Mouse (Mus musculus): ENCODE data around the gene Cmtr1. TPM values are rescaled to one million over a fixed set of nuclear protein-coding genes. Genes with fewer than 3 reads are reported as not detected.

Gene Cmtr1
- polyA plus RNA-seq, 1 experiment from 2014 or later: 48.7 TPM

- WGBS: 90% methylated on average over 6 of the region's 6 CpGs
- TF ChIP-seq EP300 (optimal IDR thresholded peaks at IDR 0.05) (no peak), CTCF (IDR thresholded peaks at IDR 0.05; ENCODE audit: low read depth) (no peak)
- Histone ChIP-seq H3K27me3 (ENCODE audit: control insufficient read depth, insufficient read depth, low read length) (no peaks in the 10 kb centered on the region), H3K4me2 (replicated peaks; ENCODE audit: low read depth) (no peak overlapping the region), H3K36me3 (ENCODE audit: control insufficient read depth, insufficient read depth, low read length) (peaks cover 57% of the 10 kb centered on the region), H3K27ac (replicated peaks) (no peak overlapping the region), H3K4me3 (ENCODE audit: low read depth, low read length) (no peak overlapping the region), H3K9ac (ENCODE audit: low read length) (no peak overlapping the region), H3K4me1 (replicated peaks; ENCODE audit: control insufficient read depth, insufficient read depth) (no peaks in the 10 kb centered on the region), H3K9me3 (ENCODE audit: control insufficient read depth, low read length) (no peaks in the 10 kb centered on the region)
- no peak for ATAC-seq (ENCODE audit: low FRiP score, low TSS enrichment)
- DNase-seq (ENCODE audit: low spot score): no peak
These were observed 38.0 kb downstream of the Cmtr1 start for GRCm38 (mm10) chr17:29698421-29698820.

GRCm38 (mm10) chr17:29700573-29700972 is 40.2 kb downstream of the Cmtr1 start:
- 95% methylated on average over 7 of the region's 7 CpGs for WGBS
- ATAC-seq (ENCODE audit: low FRiP score, low TSS enrichment) (no peak), DNase-seq (ENCODE audit: low spot score) (no peak)
- Histone ChIP-seq H3K9me3 (ENCODE audit: control insufficient read depth, low read length) (no peaks in the 10 kb centered on the region), H3K9ac (ENCODE audit: low read length) (no peak overlapping the region), H3K36me3 (ENCODE audit: control insufficient read depth, insufficient read depth, low read length) (peaks cover 41% of the 10 kb centered on the region), H3K4me1 (replicated peaks; ENCODE audit: control insufficient read depth, insufficient read depth) (no peaks in the 10 kb centered on the region), H3K27ac (replicated peaks) (no peak overlapping the region), H3K4me3 (ENCODE audit: low read depth, low read length) (no peak overlapping the region), H3K4me2 (replicated peaks; ENCODE audit: low read depth) (no peak overlapping the region), H3K27me3 (ENCODE audit: control insufficient read depth, insufficient read depth, low read length) (no peaks in the 10 kb centered on the region)
- TF ChIP-seq CTCF (IDR thresholded peaks at IDR 0.05; ENCODE audit: low read depth) (no peak), EP300 (optimal IDR thresholded peaks at IDR 0.05) (no peak)

GRCm38 (mm10) chr17:29702938-29703710 is 42.7 kb downstream of the Cmtr1 start:
- Histone ChIP-seq H3K4me1 (replicated peaks; ENCODE audit: control insufficient read depth, insufficient read depth) (no peaks in the 10 kb centered on the region), H3K27ac (replicated peaks) (no peak overlapping the region), H3K4me3 (ENCODE audit: low read depth, low read length) (no peak overlapping the region), H3K36me3 (ENCODE audit: control insufficient read depth, insufficient read depth, low read length) (peaks cover 30% of the 10 kb centered on the region), H3K9ac (ENCODE audit: low read length) (no peak overlapping the region), H3K27me3 (ENCODE audit: control insufficient read depth, insufficient read depth, low read length) (no peaks in the 10 kb centered on the region), H3K4me2 (replicated peaks; ENCODE audit: low read depth) (no peak overlapping the region), H3K9me3 (ENCODE audit: control insufficient read depth, low read length) (no peaks in the 10 kb centered on the region)
- TF ChIP-seq EP300 (optimal IDR thresholded peaks at IDR 0.05) (no peak), CTCF (IDR thresholded peaks at IDR 0.05; ENCODE audit: low read depth) (no peak)
- no peak for ATAC-seq (ENCODE audit: low FRiP score, low TSS enrichment)
- no peak for DNase-seq (ENCODE audit: low spot score)
- 82% methylated on average over 4 of the region's 4 CpGs for WGBS

- H3K9me3 ChIP-seq (ENCODE audit: control insufficient read depth, low read length): no peaks in the 10 kb centered on the region
- peaks cover 16% of the 10 kb centered on the region for H3K36me3 ChIP-seq (ENCODE audit: control insufficient read depth, insufficient read depth, low read length)
- H3K4me2 ChIP-seq (replicated peaks; ENCODE audit: low read depth): no peak overlapping the region
- no peak overlapping the region for H3K4me3 ChIP-seq (ENCODE audit: low read depth, low read length)
- 34% methylated on average over 3 of the region's 3 CpGs for WGBS
- no peak overlapping the region for H3K9ac ChIP-seq (ENCODE audit: low read length)
- DNase-seq (ENCODE audit: low spot score): peak; percentile 64
- H3K27me3 ChIP-seq (ENCODE audit: control insufficient read depth, insufficient read depth, low read length): no peaks in the 10 kb centered on the region
- TF ChIP-seq CTCF (IDR thresholded peaks at IDR 0.05; ENCODE audit: low read depth) (peak; percentile 89), EP300 (optimal IDR thresholded peaks at IDR 0.05) (no peak)
- ATAC-seq (ENCODE audit: low FRiP score, low TSS enrichment): peak; percentile 51
- H3K27ac ChIP-seq (replicated peaks): no peak overlapping the region
- no peaks in the 10 kb centered on the region for H3K4me1 ChIP-seq (replicated peaks; ENCODE audit: control insufficient read depth, insufficient read depth)
These were observed 44.4 kb downstream of the Cmtr1 start for GRCm38 (mm10) chr17:29704781-29705180.

- Histone ChIP-seq H3K36me3 (ENCODE audit: control insufficient read depth, insufficient read depth, low read length) (peaks cover 7% of the 10 kb centered on the region), H3K4me3 (ENCODE audit: low read depth, low read length) (no peak overlapping the region), H3K4me1 (replicated peaks; ENCODE audit: control insufficient read depth, insufficient read depth) (peaks cover 1% of the 10 kb centered on the region), H3K9me3 (ENCODE audit: control insufficient read depth, low read length) (no peaks in the 10 kb centered on the region), H3K4me2 (replicated peaks; ENCODE audit: low read depth) (no peak overlapping the region), H3K27ac (replicated peaks) (no peak overlapping the region), H3K27me3 (ENCODE audit: control insufficient read depth, insufficient read depth, low read length) (no peaks in the 10 kb centered on the region), H3K9ac (ENCODE audit: low read length) (no peak overlapping the region)
- no peak for DNase-seq (ENCODE audit: low spot score)
- no peak for ATAC-seq (ENCODE audit: low FRiP score, low TSS enrichment)
- no peak for TF ChIP-seq EP300 (optimal IDR thresholded peaks at IDR 0.05)
- no peak for TF ChIP-seq CTCF (IDR thresholded peaks at IDR 0.05; ENCODE audit: low read depth)
- WGBS: 77% methylated on average over 5 of the region's 5 CpGs
These were observed 45.5 kb downstream of the Cmtr1 start for GRCm38 (mm10) chr17:29705881-29706280.

GRCm38 (mm10) chr17:29706981-29707545 is 46.7 kb downstream of the Cmtr1 start:
- peaks cover 10% of the 10 kb centered on the region for H3K4me1 ChIP-seq (replicated peaks; ENCODE audit: control insufficient read depth, insufficient read depth)
- TF ChIP-seq CTCF (IDR thresholded peaks at IDR 0.05; ENCODE audit: low read depth) (no peak), EP300 (optimal IDR thresholded peaks at IDR 0.05) (no peak)
- H3K9ac ChIP-seq (ENCODE audit: low read length): no peak overlapping the region
- no peaks in the 10 kb centered on the region for H3K9me3 ChIP-seq (ENCODE audit: control insufficient read depth, low read length)
- ATAC-seq (ENCODE audit: low FRiP score, low TSS enrichment): no peak
- 0 out of 2 replicates have a peak, but pooled peaks cover 3% of the 10 kb centered on the region for H3K36me3 ChIP-seq (ENCODE audit: control insufficient read depth, insufficient read depth, low read length)
- H3K4me2 ChIP-seq (replicated peaks; ENCODE audit: low read depth): no peak overlapping the region
- H3K27ac ChIP-seq (replicated peaks): no peak overlapping the region
- H3K27me3 ChIP-seq (ENCODE audit: control insufficient read depth, insufficient read depth, low read length): no peaks in the 10 kb centered on the region
- no peak overlapping the region for H3K4me3 ChIP-seq (ENCODE audit: low read depth, low read length)
- DNase-seq (ENCODE audit: low spot score): no peak
- 65% methylated on average over 5 of the region's 5 CpGs for WGBS

All from stomach, postnatal 0 days (tissue).